Mouse (Mus musculus) hindbrain, embryonic 11.5 days (tissue): Measurements from ENCODE around the gene Gm28230. TPM values are rescaled to one million over a fixed set of nuclear protein-coding genes. Genes with fewer than 3 reads are reported as not detected.

Experiments
- ATAC-seq: fragments of 200-750 bp; cut with Nextera tagmentation; 2 replicates; pipeline ENCODE4 v1.8.0; 2017; ENCODE audit warnings: mild to moderate bottlenecking, moderate TSS enrichment, moderate library complexity; ENCODE audit not compliant: low FRiP score
- DNase-seq: peaks from one replicate; pipeline ENCODE4 v3.0.0-alpha.2; 2015; ENCODE audit warnings: low spot score
- H3K27ac ChIP-seq: fragments of 300-500 bp; sonication (generic); 2 replicates; pipeline ENCODE4 v1.5.1; 2014; ENCODE audit warnings: mild to moderate bottlenecking, low read depth, low read length
- H3K27me3 ChIP-seq: fragments of 300-500 bp; sonication (generic); 2 replicates; pipeline ENCODE4 v1.6.1; 2014; ENCODE audit warnings: mild to moderate bottlenecking, low read length, moderate library complexity, mixed read lengths; ENCODE audit not compliant: control insufficient read depth, insufficient read depth
- H3K36me3 ChIP-seq: fragments of 300-500 bp; sonication (generic); 2 replicates; pipeline ENCODE4 v1.6.1; 2014; ENCODE audit warnings: mild to moderate bottlenecking, low read length, moderate library complexity, mixed read lengths; ENCODE audit not compliant: control insufficient read depth, insufficient read depth
- H3K4me1 ChIP-seq: fragments of 300-500 bp; sonication (generic); replicated peaks from 2 replicates; pipeline ENCODE4 v1.6.1; 2014; ENCODE audit warnings: low read length, mixed read lengths; ENCODE audit not compliant: control insufficient read depth, insufficient read depth
- H3K4me2 ChIP-seq: fragments of 300-500 bp; sonication (generic); replicated peaks from 2 replicates; pipeline ENCODE4 v1.6.1; 2014; ENCODE audit warnings: mild to moderate bottlenecking, low read depth, low read length
- H3K4me3 ChIP-seq: fragments of 300-500 bp; sonication (generic); 2 replicates; pipeline ENCODE4 v1.5.1; 2014; ENCODE audit warnings: low read depth, low read length
- H3K9ac ChIP-seq: fragments of 300-500 bp; sonication (generic); 2 replicates; pipeline ENCODE4 v1.6.1; 2014; ENCODE audit warnings: low read depth, low read length
- H3K9me3 ChIP-seq: fragments of 300-500 bp; sonication (generic); 2 replicates; pipeline ENCODE4 v1.6.1; 2016; ENCODE audit warnings: low read length; ENCODE audit not compliant: control insufficient read depth
- WGBS: fragments of 180-500 bp; shearing (Covaris S2); extraction: QIAGEN DNeasy Blood & Tissue Kit; methylation state at CpG from one replicate; pipeline ENCODE4 v1.1.7; 2014; 5-methylcytosine and 5-hydroxymethylcytosine counted together
- polyA plus RNA-seq: library from polyadenylated mRNA; unstranded; fragments of >200 nt; fragmentation: Nextera tagmentation; extraction: Ambion mirVana; gene quantifications from 2 replicates; pipeline ENCODE4 v1.2.1, GENCODE M21; 2014

The Gm28230 gene
- polyA plus RNA-seq, 1 experiment from 2014 or later, result 0.73 TPM

GRCm38 (mm10) chr2:74689574-74690337 is 36.8 kb upstream of the Gm28230 start:
- ATAC-seq (no peak), DNase-seq (no peak)
- Histone ChIP-seq H3K36me3 (no peaks in the 10 kb centered on the region), H3K27me3 (peaks cover 86% of the 10 kb centered on the region), H3K27ac (no peak overlapping the region), H3K4me1 (0 out of 2 replicates have a peak, but pooled peaks cover 4% of the 10 kb centered on the region), H3K9me3 (no peaks in the 10 kb centered on the region), H3K9ac (no peak overlapping the region), H3K4me3 (no peak overlapping the region), H3K4me2 (no peak overlapping the region)
- under 1% methylated on average over 24 of the region's 24 CpGs for WGBS

GRCm38 (mm10) chr2:74690338-74690716 is 36.2 kb upstream of the Gm28230 start:
- H3K27me3 ChIP-seq, result peaks cover 86% of the 10 kb centered on the region
- WGBS, result 8% methylated on average over 8 of the region's 8 CpGs
- H3K4me1 ChIP-seq, result 0 out of 2 replicates have a peak, but pooled peaks cover 4% of the 10 kb centered on the region
- no peaks in the 10 kb centered on the region for H3K36me3 ChIP-seq
- DNase-seq (no peak), ATAC-seq (no peak)
- H3K4me2 ChIP-seq, result no peak overlapping the region
- H3K9me3 ChIP-seq, result no peaks in the 10 kb centered on the region
- H3K27ac ChIP-seq, result no peak overlapping the region
- H3K9ac ChIP-seq, result no peak overlapping the region
- no peak overlapping the region for H3K4me3 ChIP-seq

- no peak within 1 kb of the TSS for H3K4me3 ChIP-seq
Observed at GRCm38 (mm10) chr2:74691022-74691951, 35.2 kb upstream of the Gm28230 start, which contains the start of gene Hoxd10. Gene Hoxd10, plus strand, starts transcription at chr2:74691924.

GRCm38 (mm10) chr2:74691995-74692807 is 34.3 kb upstream of the Gm28230 start:
- Histone ChIP-seq H3K4me1 (0 out of 2 replicates have a peak, but pooled peaks cover 4% of the 10 kb centered on the region), H3K36me3 (no peaks in the 10 kb centered on the region), H3K4me2 (no peak overlapping the region), H3K4me3 (no peak overlapping the region), H3K27ac (no peak overlapping the region), H3K9ac (no peak overlapping the region), H3K27me3 (peaks cover 91% of the 10 kb centered on the region), H3K9me3 (no peaks in the 10 kb centered on the region)
- ATAC-seq (no peak), DNase-seq (no peak)
- 5% methylated on average over 35 of the region's 35 CpGs for WGBS

More at GRCm38 (mm10) chr2:74691022-74691951, 35.2 kb upstream of the Gm28230 start, which contains the start of gene Hoxd10:
- 1% methylated on average over 56 of the region's 56 CpGs for WGBS
- Histone ChIP-seq H3K9ac (no peak within 1 kb of the TSS), H3K4me1 (0 out of 2 replicates have a peak, but pooled peaks cover 4% of the 10 kb centered on the region), H3K27ac (no peak within 1 kb of the TSS), H3K36me3 (no peaks in the 10 kb centered on the region), H3K9me3 (no peaks in the 10 kb centered on the region), H3K4me2 (no peak within 1 kb of the TSS), H3K27me3 (peaks cover 91% of the 10 kb centered on the region)
- peak; percentile 80 for DNase-seq
- ATAC-seq, result peak; percentile 81

GRCm38 (mm10) chr2:74692808-74693431 is 33.6 kb upstream of the Gm28230 start:
- H3K9me3 ChIP-seq, result no peaks in the 10 kb centered on the region
- H3K4me2 ChIP-seq, result no peak overlapping the region
- peaks cover 5% of the 10 kb centered on the region; the same call in 1 of the 2 replicates for H3K4me1 ChIP-seq
- no peak overlapping the region for H3K27ac ChIP-seq
- ATAC-seq (no peak), DNase-seq (no peak)
- H3K9ac ChIP-seq, result no peak overlapping the region
- H3K4me3 ChIP-seq, result no peak overlapping the region
- WGBS, result 2% methylated on average over 20 of the region's 20 CpGs
- H3K27me3 ChIP-seq, result peaks cover 91% of the 10 kb centered on the region
- H3K36me3 ChIP-seq, result no peaks in the 10 kb centered on the region

GRCm38 (mm10) chr2:74693432-74693827 is 33.1 kb upstream of the Gm28230 start:
- 6% methylated on average over 4 of the region's 4 CpGs for WGBS
- H3K27me3 ChIP-seq, result peaks cover 93% of the 10 kb centered on the region
- H3K9me3 ChIP-seq, result no peaks in the 10 kb centered on the region
- H3K4me3 ChIP-seq, result no peak overlapping the region
- ATAC-seq (no peak), DNase-seq (no peak)
- H3K36me3 ChIP-seq, result no peaks in the 10 kb centered on the region
- H3K9ac ChIP-seq, result no peak overlapping the region
- H3K27ac ChIP-seq, result no peak overlapping the region
- H3K4me2 ChIP-seq, result no peak overlapping the region
- H3K4me1 ChIP-seq, result peaks cover 9% of the 10 kb centered on the region

- 1% methylated on average over 16 of the region's 16 CpGs for WGBS
- Histone ChIP-seq H3K4me2 (no peak overlapping the region), H3K4me1 (peaks cover 10% of the 10 kb centered on the region), H3K9ac (no peak overlapping the region), H3K27me3 (peaks cover 95% of the 10 kb centered on the region), H3K9me3 (no peaks in the 10 kb centered on the region), H3K36me3 (no peaks in the 10 kb centered on the region), H3K4me3 (no peak overlapping the region), H3K27ac (no peak overlapping the region)
- DNase-seq, result no peak
- ATAC-seq, result no peak
Observed at GRCm38 (mm10) chr2:74694066-74694465, 32.5 kb upstream of the Gm28230 start.

- Histone ChIP-seq H3K27ac (no peak overlapping the region), H3K4me3 (no peak overlapping the region), H3K27me3 (peaks cover 96% of the 10 kb centered on the region), H3K9ac (no peak overlapping the region), H3K4me1 (peaks cover 10% of the 10 kb centered on the region), H3K36me3 (no peaks in the 10 kb centered on the region), H3K9me3 (no peaks in the 10 kb centered on the region), H3K4me2 (no peak overlapping the region)
- DNase-seq (no peak), ATAC-seq (no peak)
- 23% methylated on average over 1 of the region's 1 CpGs for WGBS
Observed at GRCm38 (mm10) chr2:74695383-74695782, 31.1 kb upstream of the Gm28230 start.
